Mouse (Mus musculus): ENCODE measurements at regions not wholly inside any gene's neighbourhood (a gene's known extent, or its start where the extent isn't known, plus 50 kb on each side); places are given as distances from the start of the nearest gene placed in this dataset.
A peak's percentile ranks its signal among the peaks of the same experiment; 100 is the strongest.

GRCm38 (mm10) chr2:19049877-19050731 is 52.0 kb downstream of the 4930426L09Rik start:
- peak; percentile 36 for DNase-seq

DNA sequence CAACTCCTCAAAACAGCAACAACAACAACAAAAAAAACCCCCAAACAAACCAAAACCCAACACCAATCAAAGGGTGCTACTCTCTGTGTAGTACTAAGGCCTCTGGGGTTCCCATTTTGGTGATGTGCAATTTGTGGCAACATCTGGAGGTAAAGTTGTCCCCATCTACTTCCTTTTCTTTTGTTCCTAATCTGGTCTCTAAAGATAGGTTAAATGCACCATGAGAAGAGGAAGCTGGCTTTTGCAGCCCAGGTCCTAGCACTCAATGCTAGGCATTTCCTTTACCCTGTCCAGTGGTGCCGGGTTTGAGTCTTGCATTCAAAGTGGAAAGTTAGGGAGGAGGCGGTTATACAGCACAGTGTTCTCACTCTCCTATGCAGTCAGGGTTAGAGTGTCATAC is 57.4 kb downstream of the 4930426L09Rik start:
- DNase-seq: no peak

- DNase-seq: peak; percentile 23
These were observed 59.7 kb downstream of the 4930426L09Rik start for GRCm38 (mm10) chr2:19057859-19058258.

DNA sequence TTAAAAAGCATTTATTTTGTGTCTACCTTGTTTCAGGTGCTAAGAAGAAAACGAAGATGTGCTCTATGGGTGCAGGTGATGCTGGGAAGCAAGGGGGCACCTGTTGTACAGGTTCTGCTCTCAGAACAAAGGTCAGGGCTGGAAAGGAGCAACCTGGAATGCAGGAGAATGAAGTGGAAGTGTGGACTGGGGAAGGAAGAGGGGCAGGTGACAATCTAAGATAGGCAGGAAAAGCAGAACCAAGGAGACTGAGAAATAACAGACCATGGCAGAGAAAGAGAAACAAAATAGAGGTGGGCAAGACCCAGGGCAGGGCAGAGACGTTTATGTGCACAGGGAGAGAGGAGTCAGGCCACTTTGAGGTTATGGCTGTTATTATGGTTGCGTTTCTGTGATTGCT is 60.6 kb downstream of the 4930426L09Rik start:
- DNase-seq: no peak

GRCm38 (mm10) chr2:19059246-19059645 is 61.1 kb downstream of the 4930426L09Rik start:
- DNase-seq: peak; percentile 44

GRCm38 (mm10) chr2:19060218-19060915 is 62.2 kb downstream of the 4930426L09Rik start:
- DNase-seq: no peak

GRCm38 (mm10) chr2:19064560-19065362 is 66.6 kb downstream of the 4930426L09Rik start:
- no peak for DNase-seq

- DNase-seq: no peak
These were observed 67.4 kb downstream of the 4930426L09Rik start for GRCm38 (mm10) chr2:19065511-19065910.

DNA sequence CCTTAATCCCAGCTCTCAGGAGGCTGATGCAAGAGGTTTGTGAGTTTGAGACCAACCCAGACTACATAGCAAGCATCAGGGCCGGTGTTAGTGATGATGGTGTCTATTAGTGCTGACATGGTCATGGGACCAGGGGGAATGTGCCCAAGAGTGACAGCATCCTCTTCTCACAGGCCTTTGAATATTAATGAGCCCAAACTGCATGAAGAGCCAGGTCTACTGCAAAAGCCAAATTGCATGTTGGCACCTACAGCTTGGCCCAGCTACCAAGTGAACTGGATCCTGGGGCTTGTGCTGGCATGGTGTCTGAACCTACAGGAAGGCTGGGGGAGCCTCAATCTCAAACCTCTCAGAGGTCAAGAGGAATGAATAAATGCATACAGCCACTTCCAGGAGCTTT is 70.0 kb downstream of the 4930426L09Rik start:
- DNase-seq: no peak

DNA sequence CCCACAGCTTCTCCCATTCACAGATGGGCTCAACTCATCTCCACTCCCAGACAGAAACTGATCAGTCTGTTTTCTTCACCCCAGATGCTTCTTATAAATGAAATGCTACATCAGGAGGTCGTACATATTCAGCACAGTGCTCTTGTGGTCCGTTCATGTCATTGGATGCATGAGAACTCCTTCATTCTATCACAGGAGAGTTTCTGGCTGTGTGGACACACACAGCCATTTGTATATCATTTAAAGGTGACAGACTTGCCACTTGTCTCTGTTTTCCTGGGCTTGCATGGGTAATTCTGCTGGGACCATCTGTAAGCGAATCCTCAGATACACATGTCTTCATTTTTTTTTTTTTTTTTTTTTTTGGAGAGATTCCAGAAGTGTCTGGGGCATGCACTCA is 85.7 kb downstream of the 4930426L09Rik start:
- no peak for DNase-seq

DNA sequence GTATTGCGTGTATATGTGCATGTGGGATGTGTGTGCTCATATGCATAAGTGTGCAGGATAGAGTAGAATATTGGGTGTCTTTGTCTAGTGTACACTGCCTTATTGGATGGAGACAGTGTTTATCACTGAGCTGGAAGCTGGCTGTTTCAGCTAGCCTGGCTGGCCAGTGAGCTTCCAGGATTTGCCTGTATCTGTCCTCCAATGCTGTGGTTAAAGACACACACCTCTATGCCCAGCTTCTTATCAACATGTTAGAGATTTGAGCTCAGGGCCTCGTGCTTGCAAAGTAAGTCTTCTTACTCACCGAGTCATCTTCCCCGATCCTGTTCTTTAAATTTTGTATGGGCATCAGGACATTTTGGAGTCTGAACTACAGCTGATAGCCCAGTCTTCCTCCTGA is 87.0 kb downstream of the 4930426L09Rik start:
- no peak for DNase-seq

DNA sequence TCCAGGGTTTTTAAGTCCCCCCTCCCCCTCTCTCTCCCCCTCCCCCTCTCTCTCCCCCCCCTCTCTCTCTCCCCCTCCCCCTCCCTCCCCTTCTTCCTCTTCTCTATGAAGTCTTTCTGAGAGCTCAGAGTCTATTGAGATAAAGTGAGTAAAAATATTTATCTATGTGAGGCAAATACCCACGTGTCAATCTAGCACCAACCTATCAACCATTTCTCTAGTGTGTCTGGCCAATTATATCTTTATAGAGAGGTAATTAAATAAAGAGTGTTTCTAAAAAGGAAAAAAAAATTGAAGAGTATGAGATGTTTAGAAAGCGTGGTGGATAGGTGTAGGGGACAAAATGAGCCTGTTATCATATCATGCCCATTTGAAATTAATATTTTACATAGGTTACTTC is 88.0 kb downstream of the 4930426L09Rik start:
- DNase-seq: no peak

- no peak for DNase-seq
These were observed 88.5 kb downstream of the 4930426L09Rik start for GRCm38 (mm10) chr2:19086621-19087020.

DNA sequence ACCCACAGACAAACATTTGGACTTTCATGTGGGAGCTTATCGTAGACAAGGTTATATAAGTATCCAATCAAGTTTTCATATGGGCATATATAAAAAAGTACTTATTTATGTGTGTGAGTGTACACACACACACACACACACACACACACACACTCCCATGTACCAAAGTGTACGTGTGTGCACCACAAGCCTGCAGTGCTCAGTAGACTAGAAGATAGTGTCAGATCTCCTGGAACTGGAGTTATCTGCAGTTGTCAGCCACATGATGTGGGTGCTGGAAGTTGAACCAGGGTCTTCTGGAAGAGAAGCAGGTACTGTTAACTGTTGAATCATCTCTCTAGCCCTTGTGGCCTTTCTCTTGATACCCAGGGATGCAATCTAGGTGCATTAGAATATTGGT is 99.7 kb upstream of the Armc3 start:
- no peak for DNase-seq

DNA sequence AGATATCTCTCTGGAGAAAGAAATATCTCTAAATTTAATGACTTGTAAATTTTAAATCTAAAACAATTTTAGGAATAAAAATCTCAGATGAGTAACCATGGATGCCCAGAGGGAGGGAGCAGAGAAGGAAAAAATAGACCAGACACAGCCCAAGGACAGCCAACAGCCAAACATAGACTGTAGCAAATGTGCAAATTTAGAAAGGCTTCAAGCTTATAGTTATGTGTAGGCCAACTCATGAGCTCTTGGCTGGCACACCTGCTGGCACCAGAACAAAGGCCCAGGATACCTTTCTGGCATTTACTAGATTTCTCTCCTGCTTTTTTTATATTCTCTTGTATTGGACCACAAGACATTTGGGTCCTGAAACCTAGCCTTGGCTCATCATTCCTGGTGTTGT is 90.3 kb upstream of the Armc3 start:
- no peak for DNase-seq

- no peak for DNase-seq
These were observed 79.2 kb upstream of the Armc3 start for GRCm38 (mm10) chr2:19119871-19120270.

GRCm38 (mm10) chr2:19132864-19133263 is 66.2 kb upstream of the Armc3 start:
- no peak for DNase-seq

- DNase-seq: no peak
These were observed 56.5 kb upstream of the Armc3 start for GRCm38 (mm10) chr2:19142586-19142985.

- peak; percentile 19 for DNase-seq
These were observed 53.7 kb upstream of the Armc3 start for GRCm38 (mm10) chr2:19145412-19145811.

DNA sequence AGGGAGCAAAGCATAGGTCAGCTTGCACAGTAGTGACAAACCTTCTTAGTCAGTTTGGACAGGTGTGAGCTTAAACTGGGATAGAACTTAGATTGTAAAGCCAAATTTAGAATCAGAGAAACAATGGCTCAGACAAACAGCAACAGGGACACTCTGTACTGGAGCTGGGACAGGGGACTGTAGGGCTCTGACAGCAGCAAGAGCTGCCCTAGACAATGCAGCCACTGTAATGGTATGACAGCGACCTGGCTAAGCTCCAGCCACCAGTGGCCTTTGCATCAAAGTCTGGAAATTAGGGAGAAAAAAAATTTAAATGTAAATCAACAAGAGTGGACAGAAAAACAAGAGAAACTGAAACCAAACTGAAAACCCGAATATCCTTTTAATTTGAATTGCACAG is 53.2 kb upstream of the Armc3 start:
- no peak for DNase-seq

GRCm38 (mm10) chr2:19146289-19146688 is 52.8 kb upstream of the Armc3 start:
- no peak for DNase-seq

- DNase-seq: no peak
These were observed 50.3 kb upstream of the Armc3 start for GRCm38 (mm10) chr2:19148812-19149211.

Data from thymus, postnatal 25 days (tissue).